Mouse (Mus musculus) small intestine, adult 2 months (tissue): Measurements from ENCODE around the gene Ypel4. TPM values are rescaled to one million over a fixed set of nuclear protein-coding genes. Genes with fewer than 3 reads are reported as not detected.

ENCODE experiments used
- H3K27ac ChIP-seq: fragments of 200-500 bp; 2 replicates; pipeline ENCODE4 v1.5.1; 2012; ENCODE audit warnings: low read depth, low read length, control low read depth, inconsistent platforms; ENCODE audit not compliant: insufficient read depth
- H3K27me3 ChIP-seq: fragments of 200-500 bp; 2 replicates; pipeline ENCODE4 v1.6.1; 2012; ENCODE audit warnings: mild to moderate bottlenecking, moderate library complexity, low read length, inconsistent platforms; ENCODE audit not compliant: control insufficient read depth, insufficient read depth
- H3K36me3 ChIP-seq: fragments of 200-500 bp; 2 replicates; pipeline ENCODE4 v1.6.1; 2012; ENCODE audit warnings: mild to moderate bottlenecking, low read length, control low read depth, inconsistent platforms; ENCODE audit not compliant: control insufficient read depth, insufficient read depth
- H3K4me1 ChIP-seq: fragments of 200-500 bp; 2 replicates; pipeline ENCODE4 v1.6.1; 2012; ENCODE audit warnings: low read length, inconsistent platforms, mixed read lengths; ENCODE audit not compliant: control insufficient read depth, insufficient read depth, insufficient read length
- H3K4me3 ChIP-seq: fragments of 200-500 bp; 2 replicates; pipeline ENCODE4 v1.5.1; 2012; ENCODE audit warnings: low read depth, mild to moderate bottlenecking, control low read depth, inconsistent platforms, low read length, moderate library complexity
- CTCF ChIP-seq: fragments of 200-500 bp; IDR thresholded peaks from 2 replicates; pipeline ENCODE4 v1.5.1; 2012; ENCODE audit warnings: low read depth, mild to moderate bottlenecking, control low read depth, inconsistent platforms, low read length, moderate library complexity, mixed read lengths; ENCODE audit not compliant: insufficient replicate concordance, insufficient read length; ENCODE audit errors: extremely low read depth
- POLR2A ChIP-seq: fragments of 200-500 bp; IDR thresholded peaks from 2 replicates; pipeline ENCODE4 v1.6.1; 2012; ENCODE audit warnings: low read depth, mild to moderate bottlenecking, control low read depth, inconsistent platforms, low read length, moderate library complexity
- WGBS: fragments of 180-500 bp; shearing (Covaris S2); methylation state at CpG from one replicate; pipeline ENCODE4 v1.1.7; 2018; 5-methylcytosine and 5-hydroxymethylcytosine counted together
- polyA plus RNA-seq: library from polyadenylated mRNA; depleted of rRNA; stranded (reverse); fragments of >200 nt; gene quantifications from 2 replicates; pipeline ENCODE4 v1.2.3, GENCODE M21; 2012; rRNA removed

Ypel4 gene
- polyA plus RNA-seq, 1 experiment = 2.4 TPM

DNA sequence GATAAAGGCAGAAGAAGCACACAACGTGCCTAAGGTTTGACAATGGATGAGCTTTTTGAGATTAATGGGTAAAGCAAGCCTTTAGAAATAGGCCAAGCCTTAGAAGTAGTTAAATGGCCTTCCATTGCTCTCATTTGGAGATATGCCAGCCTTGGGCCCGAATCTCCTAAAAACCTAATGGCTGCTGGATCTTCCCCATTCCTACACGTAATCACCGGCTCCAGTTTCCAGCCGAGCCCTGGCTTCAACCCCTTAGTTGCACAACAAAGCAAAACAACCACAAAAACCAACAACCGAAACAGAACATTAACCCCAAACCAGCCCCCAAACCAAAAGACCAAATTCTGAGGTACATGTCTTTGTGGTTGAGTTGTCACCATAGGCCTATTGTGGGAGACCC is 41.8 kb downstream of the Ypel4 start:
- no peaks in the 10 kb centered on the region for H3K4me1 ChIP-seq
- H3K4me3 ChIP-seq = no peak overlapping the region
- WGBS = 73% methylated on average over 6 of the region's 6 CpGs
- H3K27me3 ChIP-seq = no peaks in the 10 kb centered on the region; the same call in 1 of the 2 replicates
- no peaks in the 10 kb centered on the region for H3K36me3 ChIP-seq
- TF ChIP-seq POLR2A (no peak), CTCF (no peak)
- H3K27ac ChIP-seq = peak overlapping the region; percentile 75

DNA sequence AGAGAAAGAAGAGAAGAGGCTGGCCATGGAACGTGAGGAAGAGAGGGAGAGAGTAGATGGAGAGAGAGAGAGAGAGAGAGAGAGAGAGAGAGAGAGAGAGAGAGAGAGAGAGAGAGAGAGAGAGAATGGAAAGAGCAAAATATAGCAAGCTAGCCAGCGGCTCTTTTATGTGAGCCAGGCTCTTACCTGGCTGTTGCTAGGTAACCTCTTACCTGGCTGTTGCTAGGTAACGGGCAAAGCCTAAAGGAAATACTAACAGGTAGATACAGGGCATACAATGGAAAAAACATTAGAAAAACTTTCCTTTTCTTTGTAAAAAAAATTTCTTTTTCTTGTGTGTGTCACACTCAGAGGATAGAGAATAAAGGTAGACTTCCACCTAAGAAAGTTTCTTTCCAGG is 43.8 kb downstream of the Ypel4 start:
- 33% methylated on average over 3 of the region's 3 CpGs for WGBS
- Histone ChIP-seq H3K36me3 (no peaks in the 10 kb centered on the region), H3K27ac (no peak overlapping the region), H3K4me1 (no peaks in the 10 kb centered on the region), H3K27me3 (no peaks in the 10 kb centered on the region; the same call in 1 of the 2 replicates), H3K4me3 (no peak overlapping the region)
- TF ChIP-seq CTCF (no peak), POLR2A (no peak)

DNA sequence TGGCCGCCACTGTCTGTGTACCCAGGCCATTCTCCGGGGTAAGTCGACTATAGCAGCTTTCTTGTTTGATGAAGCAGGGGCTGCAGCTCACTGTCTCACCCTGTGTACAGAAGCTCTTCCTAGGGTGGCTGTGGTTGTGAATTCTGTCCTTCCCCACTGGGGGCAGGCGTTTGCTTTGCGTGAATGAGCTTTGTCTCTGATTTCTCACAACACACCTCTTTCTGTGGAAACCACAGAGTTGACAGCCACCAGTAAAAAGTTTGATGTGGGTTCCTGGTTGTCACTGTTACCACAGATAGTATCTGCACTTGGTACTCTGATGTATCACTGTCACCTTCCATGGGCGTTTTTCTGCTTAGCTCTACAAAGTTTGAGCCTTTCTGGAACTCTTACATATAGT is 45.4 kb downstream of the Ypel4 start:
- 36% methylated on average over 6 of the region's 6 CpGs for WGBS

DNA sequence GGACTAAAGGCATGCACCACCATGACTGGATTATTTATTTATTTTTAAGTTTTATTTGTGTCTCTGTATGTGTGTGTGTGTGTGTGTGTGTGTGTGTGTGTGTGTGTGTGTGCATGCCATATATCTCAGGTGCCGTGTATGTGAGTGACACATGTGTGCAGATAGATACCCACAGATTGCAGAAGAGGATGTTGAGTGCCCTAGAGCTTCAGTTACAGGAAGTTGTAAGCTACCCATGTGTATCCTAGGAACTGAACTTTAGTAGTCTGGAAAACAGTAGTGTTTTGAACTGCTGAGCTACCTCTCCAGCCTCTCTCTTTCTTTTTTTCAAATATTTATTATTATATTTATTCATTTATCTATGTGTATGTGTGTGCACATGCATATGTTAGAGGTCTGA is 49.5 kb downstream of the Ypel4 start:
- Histone ChIP-seq H3K4me1 (peaks cover 2% of the 10 kb centered on the region; the same call in 1 of the 2 replicates), H3K36me3 (no peaks in the 10 kb centered on the region), H3K4me3 (no peak overlapping the region), H3K27ac (no peak overlapping the region), H3K27me3 (no peaks in the 10 kb centered on the region)
- no peak for TF ChIP-seq CTCF
- TF ChIP-seq POLR2A = no peak
- WGBS = 76% methylated on average over 1 of the region's 1 CpGs

More for the DNA sequence above, 45.4 kb downstream of the Ypel4 start:
- H3K36me3 ChIP-seq = no peaks in the 10 kb centered on the region
- no peaks in the 10 kb centered on the region; the same call in 1 of the 2 replicates for H3K27me3 ChIP-seq
- TF ChIP-seq CTCF = peak; percentile 13; the same call in 1 of the 2 replicates
- no peak for TF ChIP-seq POLR2A
- H3K4me1 ChIP-seq = no peaks in the 10 kb centered on the region
- H3K4me3 ChIP-seq = no peak overlapping the region
- H3K27ac ChIP-seq = no peak overlapping the region

DNA sequence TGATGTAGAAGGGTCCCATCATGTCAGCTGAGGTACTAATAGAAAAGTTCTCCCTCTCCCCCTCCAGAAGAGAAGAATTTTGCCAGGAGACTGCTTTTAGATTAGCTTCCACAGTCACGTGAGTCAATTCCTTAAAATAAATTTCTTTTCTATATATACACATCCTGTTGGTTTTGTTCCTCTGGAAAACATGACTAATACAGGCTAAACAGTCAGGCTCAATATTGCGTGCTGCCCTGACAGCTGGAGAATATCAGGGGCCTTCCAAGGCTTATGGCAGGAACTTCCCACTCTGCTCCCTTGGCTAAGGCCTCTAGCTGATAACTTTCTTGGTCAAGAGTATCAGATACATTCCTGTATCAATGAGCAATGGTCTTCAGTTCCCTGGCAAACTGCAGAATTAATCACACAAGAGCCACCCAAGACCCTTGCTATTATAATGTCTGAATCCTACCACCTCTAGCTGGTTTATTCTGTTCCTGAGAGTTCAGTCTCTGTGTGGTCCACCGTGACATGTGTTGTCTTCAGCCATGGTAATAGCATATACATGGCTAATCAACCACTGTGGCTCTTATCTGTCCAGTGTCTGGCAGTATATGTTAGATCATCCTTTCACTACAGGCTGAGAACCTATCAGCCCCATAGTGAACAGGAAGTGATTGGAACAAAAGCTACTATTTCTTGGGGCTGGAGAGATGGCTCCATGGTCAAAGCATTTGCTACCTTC is 50.1 kb downstream of the Ypel4 start:
- no peak overlapping the region for H3K4me3 ChIP-seq
- peaks cover 5% of the 10 kb centered on the region for H3K4me1 ChIP-seq
- 71% methylated on average over 3 of the region's 3 CpGs for WGBS
- TF ChIP-seq CTCF = no peak
- TF ChIP-seq POLR2A = no peak
- no peaks in the 10 kb centered on the region for H3K27me3 ChIP-seq
- no peaks in the 10 kb centered on the region for H3K36me3 ChIP-seq
- H3K27ac ChIP-seq = peak overlapping the region; percentile 31; the same call in 1 of the 2 replicates

Other genes starting within 250 kb of the Ypel4 start
- 29.0 and 80.2 TPM in 2 replicates for gene Ctnnd1, start 83.3 kb upstream of the Ypel4 start, polyA plus RNA-seq
- gene Btbd18, start 75.0 kb upstream of the Ypel4 start, polyA plus RNA-seq = not detected in 2 replicates
- 42.8 and 47.3 TPM in 2 replicates for gene Selenoh, start 63.3 kb upstream of the Ypel4 start, polyA plus RNA-seq
- not detected in 2 replicates for gene Gm28635, start 56.0 kb upstream of the Ypel4 start, polyA plus RNA-seq
- gene Med19, start 55.7 kb upstream of the Ypel4 start, polyA plus RNA-seq = 2.7 and 5.1 TPM in 2 replicates
- 15.5 and 17.4 TPM in 2 replicates for gene Tmx2, start 54.9 kb upstream of the Ypel4 start, polyA plus RNA-seq
- 23.2 and 46.1 TPM in 2 replicates for gene Zdhhc5, start 18.9 kb upstream of the Ypel4 start, polyA plus RNA-seq
- 4.3 and 11.4 TPM in 2 replicates for gene Clp1, start 6.7 kb upstream of the Ypel4 start, polyA plus RNA-seq
- 0.18 and 0.25 TPM in 2 replicates for gene Gm19426, start 9.6 kb downstream of the Ypel4 start, polyA plus RNA-seq
- gene Serping1, start 41.4 kb downstream of the Ypel4 start, polyA plus RNA-seq = 66.5 and 97.6 TPM in 2 replicates
- 28.6 and 85.7 TPM in 2 replicates for gene Ube2l6, start 64.8 kb downstream of the Ypel4 start, polyA plus RNA-seq
- 0.06 TPM in 1 of 2 replicates, not detected in the other for gene Smtnl1, start 88.6 kb downstream of the Ypel4 start, polyA plus RNA-seq
- 28.6 and 32.0 TPM in 2 replicates for gene Timm10, start 92.9 kb downstream of the Ypel4 start, polyA plus RNA-seq
- gene Slc43a1, start 104.8 kb downstream of the Ypel4 start, polyA plus RNA-seq = 1.8 and 4.4 TPM in 2 replicates
- 4.8 and 11.8 TPM in 2 replicates for gene Rtn4rl2, start 152.7 kb downstream of the Ypel4 start, polyA plus RNA-seq
- gene Slc43a3, start 202.5 kb downstream of the Ypel4 start, polyA plus RNA-seq = 14.4 and 31.1 TPM in 2 replicates
- gene Prg2, start 246.4 kb downstream of the Ypel4 start, polyA plus RNA-seq = 0.49 and 1.1 TPM in 2 replicates